Comparison of ENCODE assay signal across 12 mouse cellular contexts in the genomic region with DNA sequence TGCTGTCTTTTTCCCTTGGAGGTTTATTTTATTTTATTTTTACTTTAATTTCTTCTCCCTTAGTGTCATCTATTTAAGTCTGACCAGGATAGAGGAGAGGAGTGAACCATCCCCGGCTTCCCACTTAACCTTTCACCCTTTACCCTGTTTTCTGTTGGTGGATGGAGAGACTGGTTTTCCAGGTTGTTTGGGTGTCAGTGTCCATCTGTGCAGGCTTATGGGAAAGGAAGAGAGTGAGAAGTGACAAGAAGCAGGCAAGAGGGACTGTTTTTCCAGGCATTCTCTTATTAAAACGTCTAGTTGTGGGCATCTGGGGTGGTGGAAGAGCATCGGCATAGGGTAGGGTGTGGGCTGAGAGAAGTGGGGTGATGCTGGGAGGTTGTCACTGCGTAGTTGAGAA.
DNase-seq lines count a peak whose midpoint lies in the region; ATAC-seq and TF ChIP-seq lines count a peak whose summit lies in the region.
"Had no signal": no experiment of that assay in that cellular context is flagged by ENCODE, and none has a peak within 500 bp of the region (broad histone marks: within the 10 kb centered on the region; RNA-seq: fewer than 3 reads in every experiment).

No protein-coding gene starts in this region.

- peak overlapping the region; percentile 96 for H3K27ac ChIP-seq in heart, adult 2 months
- H3K27ac ChIP-seq in heart, embryonic 10.5 days: no peak overlapping the region
- peak overlapping the region; percentile 99 for H3K27ac ChIP-seq in left cerebral cortex, adult 2 months
- peak overlapping the region; percentile 91 for H3K27ac ChIP-seq in cortical plate, adult 2 months (ENCODE audit: insufficient read depth, low read length)
- H3K27ac ChIP-seq in midbrain, embryonic 15.5 days: 0 out of 2 replicates have a peak overlapping the region, but pooled peaks have one; percentile 75
- H3K27ac ChIP-seq: embryonic facial prominence, embryonic 13.5 days; lung, embryonic 15.5 days; neural tube, embryonic 12.5 days; stomach, embryonic 15.5 days had no signal

- intact Hi-C loops in heart, adult 2 months (cut with DNase I): loop anchor here (1.0 to 2.0 kb wide), 2 partner anchors 15 to 40 kb away; no protein-coding TSS in a partner anchor
- intact Hi-C loops in left cerebral cortex, adult 2 months (cut with DNase I): loop anchor here (1.0 to 5.0 kb wide), 3 partner anchors 15 to 130 kb away; no protein-coding TSS in a partner anchor
- intact Hi-C loops in left cerebral cortex, postnatal 25 days (cut with DNase I): loop anchor here (1.0 to 5.0 kb wide), 2 partner anchors 41 to 135 kb away; no protein-coding TSS in a partner anchor

- H3K36me3 ChIP-seq in heart, adult 2 months (ENCODE audit: control insufficient read depth, insufficient read depth, low read length): peaks cover 41% of the 10 kb centered on the region
- no peaks in the 10 kb centered on the region for H3K36me3 ChIP-seq in heart, embryonic 10.5 days
- no peaks in the 10 kb centered on the region for H3K36me3 ChIP-seq in midbrain, embryonic 15.5 days (replicated peaks)
- H3K36me3 ChIP-seq: embryonic facial prominence, embryonic 13.5 days; lung, embryonic 15.5 days; neural tube, embryonic 12.5 days; stomach, embryonic 15.5 days had no signal

- no peak for DNase-seq in heart, adult 2 months
- no peak for DNase-seq in heart, embryonic 10.5 days (ENCODE audit: low spot score)
- no peak for DNase-seq in left cerebral cortex, adult 2 months (ENCODE audit: extremely low spot score in 1 of 2, low spot score in 2 of 2)
- DNase-seq in left cerebral cortex, postnatal 25 days (ENCODE audit: low spot score in 2 of 2): no peak
- DNase-seq in spleen, adult 12 weeks (ENCODE audit: low spot score): no peak

- TF ChIP-seq EP300 in heart, adult 2 months (IDR thresholded peaks at IDR 0.05; ENCODE audit: insufficient read depth, low read depth, low read length): no peak

- peaks cover 13% of the 10 kb centered on the region for H3K4me1 ChIP-seq in heart, adult 2 months (ENCODE audit: control insufficient read depth, insufficient read depth, low read length)
- peaks cover 4% of the 10 kb centered on the region for H3K4me1 ChIP-seq in heart, embryonic 10.5 days
- peaks cover 7% of the 10 kb centered on the region for H3K4me1 ChIP-seq in cortical plate, adult 2 months (ENCODE audit: control insufficient read depth, insufficient read depth, low read length)
- H3K4me1 ChIP-seq in midbrain, embryonic 15.5 days: peaks cover 14% of the 10 kb centered on the region
- H3K4me1 ChIP-seq: embryonic facial prominence, embryonic 13.5 days; neural tube, embryonic 12.5 days; stomach, embryonic 15.5 days had no signal

- H3K9me3 ChIP-seq in heart, embryonic 10.5 days: no peaks in the 10 kb centered on the region
- no peaks in the 10 kb centered on the region for H3K9me3 ChIP-seq in midbrain, embryonic 15.5 days
- H3K9me3 ChIP-seq: embryonic facial prominence, embryonic 13.5 days; lung, embryonic 15.5 days; neural tube, embryonic 12.5 days; stomach, embryonic 15.5 days had no signal

- no peak for TF ChIP-seq POLR2A in heart, adult 2 months (IDR thresholded peaks at IDR 0.05; ENCODE audit: insufficient read depth, low read depth, low read length)
- peak; percentile 43; the same call in 1 of the 2 replicates for TF ChIP-seq POLR2A in cortical plate, adult 2 months (IDR thresholded peaks at IDR 0.05; ENCODE audit: extremely low read depth, insufficient read depth, low read length)

- WGBS in heart, adult 2 months: 39% methylated on average over 4 of the region's 4 CpGs
- 71% methylated on average over 4 of the region's 4 CpGs for WGBS in heart, embryonic 10.5 days
- 83% methylated on average over 4 of the region's 4 CpGs for WGBS in midbrain, embryonic 15.5 days

- H3K4me2 ChIP-seq in midbrain, embryonic 15.5 days: 0 out of 2 replicates have a peak overlapping the region, but pooled peaks have one; percentile 45
- H3K4me2 ChIP-seq: neural tube, embryonic 12.5 days had no signal

- no peak for TF ChIP-seq CTCF in heart, adult 2 months (IDR thresholded peaks at IDR 0.05)
- no peak for TF ChIP-seq CTCF in left cerebral cortex, adult 2 months (IDR thresholded peaks at IDR 0.05)
- TF ChIP-seq CTCF in cortical plate, adult 2 months (IDR thresholded peaks at IDR 0.05; ENCODE audit: extremely low read depth, insufficient read depth, low read length): no peak

- peak overlapping the region; percentile 61 for H3K4me3 ChIP-seq in heart, adult 2 months
- no peak overlapping the region for H3K4me3 ChIP-seq in heart, embryonic 10.5 days
- H3K4me3 ChIP-seq in left cerebral cortex, adult 2 months: peak overlapping the region; percentile 70
- H3K4me3 ChIP-seq in cortical plate, adult 2 months (ENCODE audit: insufficient read depth, low read length): peak overlapping the region; percentile 78
- H3K4me3 ChIP-seq in midbrain, embryonic 15.5 days: no peak overlapping the region
- H3K4me3 ChIP-seq: embryonic facial prominence, embryonic 13.5 days; lung, embryonic 15.5 days; neural tube, embryonic 12.5 days; stomach, embryonic 15.5 days had no signal

- H3K79me2 ChIP-seq in heart, adult 2 months (replicated peaks; ENCODE audit: control insufficient read depth, insufficient read depth, low read length): no peaks in the 10 kb centered on the region; the same call in 1 of the 2 replicates

- no peaks in the 10 kb centered on the region for H3K27me3 ChIP-seq in heart, adult 2 months (ENCODE audit: control insufficient read depth, insufficient read depth, low read length)
- no peaks in the 10 kb centered on the region for H3K27me3 ChIP-seq in heart, embryonic 10.5 days (ENCODE audit: insufficient read depth, poor library complexity, severe bottlenecking)
- no peaks in the 10 kb centered on the region for H3K27me3 ChIP-seq in midbrain, embryonic 15.5 days (replicated peaks)
- H3K27me3 ChIP-seq: embryonic facial prominence, embryonic 13.5 days; lung, embryonic 15.5 days; neural tube, embryonic 12.5 days; stomach, embryonic 15.5 days had no signal

- H3K9ac ChIP-seq in heart, adult 2 months (ENCODE audit: low read depth, low read length): peak overlapping the region; percentile 69
- no peak overlapping the region for H3K9ac ChIP-seq in midbrain, embryonic 15.5 days
- H3K9ac ChIP-seq: embryonic facial prominence, embryonic 13.5 days; lung, embryonic 15.5 days; neural tube, embryonic 12.5 days; stomach, embryonic 15.5 days had no signal

- ATAC-seq in midbrain, embryonic 15.5 days (replicated peaks): peak; percentile 31; the same call in 1 of the 2 replicates
- ATAC-seq: CD4-positive, CD25-positive, alpha-beta regulatory T cell, adult 4 months had no signal

Comparison
In these comparisons a context has a peak if more than half of its experiments do, and no peak if none do; other contexts are left out.
1. H3K4me3 ChIP-seq: peak in heart, adult 2 months (single experiment), left cerebral cortex, adult 2 months (single experiment) and cortical plate, adult 2 months (single experiment); none in heart, embryonic 10.5 days (single experiment) and midbrain, embryonic 15.5 days (single experiment).